Mouse (Mus musculus) kidney, postnatal 25 days (tissue): ENCODE results near the gene Tcirg1.

Experiments
- DNase-seq, 2 experiments: peaks; one replicate each; pipeline ENCODE4 v3.0.0; 2021; ENCODE audit warnings: mixed read lengths in 2 of 2

Tcirg1 gene

DNA sequence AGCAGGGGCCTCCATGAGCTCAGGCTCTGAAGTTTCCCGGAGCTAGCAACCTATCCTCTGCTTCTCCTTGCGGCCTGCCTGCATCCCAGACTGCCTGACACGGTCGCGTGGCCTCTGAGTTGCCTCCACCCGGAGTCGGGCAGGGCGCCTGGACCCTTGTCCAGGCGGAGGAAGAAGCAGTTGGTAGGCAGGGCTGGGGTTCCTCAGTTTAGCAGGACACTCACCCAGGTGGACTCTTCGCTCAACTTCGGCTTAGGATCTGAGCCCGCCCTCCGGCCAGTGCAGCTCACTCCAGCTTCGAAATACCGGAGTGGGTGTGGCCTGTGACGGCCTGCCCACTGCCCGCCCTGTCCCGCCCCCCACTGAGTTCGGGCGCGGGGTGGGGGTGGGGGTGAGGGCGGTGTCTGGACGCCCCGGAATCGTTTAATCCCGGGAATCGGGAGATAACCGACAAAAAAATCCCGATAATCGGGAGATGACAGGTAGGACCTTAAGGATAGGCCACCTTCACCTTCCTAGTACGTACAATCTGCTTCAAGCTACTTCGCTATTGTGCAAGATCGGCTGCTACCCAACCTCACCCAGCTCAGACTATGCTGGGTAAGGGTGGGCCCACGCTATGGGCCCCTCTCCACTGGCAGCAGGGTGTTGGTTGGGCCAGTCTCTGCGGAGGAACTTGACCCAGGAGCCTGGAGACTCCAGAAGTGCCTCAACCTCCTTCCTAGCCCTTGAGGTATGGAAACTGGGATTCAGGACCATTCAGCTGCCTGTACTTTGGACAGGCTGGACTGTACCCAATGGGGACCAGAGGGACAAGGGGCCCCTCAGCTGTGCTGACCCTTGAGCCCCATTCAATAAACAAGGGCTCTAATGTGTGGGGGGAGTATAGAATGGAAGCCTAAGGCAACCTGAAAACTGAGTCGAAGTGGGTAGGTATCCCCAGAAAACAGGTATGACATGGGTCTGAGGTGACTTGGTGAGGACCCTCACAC is at the start of gene Tcirg1:
TSS of gene Tcirg1 (minus strand) at position 339 of the 992 bp plus-strand sequence.
- DNase-seq, result peak; percentile 91 to 94

DNA sequence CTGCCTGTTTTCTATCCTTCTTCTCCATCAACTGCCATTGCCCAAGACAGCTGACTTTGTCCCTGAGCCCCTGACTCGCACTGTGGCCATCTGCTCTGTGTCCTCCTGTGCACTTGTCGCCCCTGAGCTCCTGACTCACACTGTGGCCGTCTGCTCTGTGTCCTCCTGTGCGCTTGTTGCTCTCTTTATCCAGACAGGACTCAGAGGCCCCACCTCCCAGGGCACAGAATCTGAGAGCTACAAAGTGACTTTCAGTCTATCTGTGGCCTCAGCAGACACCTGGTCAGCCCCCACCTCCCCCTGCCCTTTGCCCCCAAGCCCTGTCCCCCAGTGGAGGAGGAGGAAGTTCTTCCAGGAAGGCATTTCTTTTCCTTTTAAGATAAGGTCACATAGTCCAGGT is 48.9 kb upstream of the Tcirg1 start:
- peak in 1 of 2 experiments; percentile 63 for DNase-seq

DNA sequence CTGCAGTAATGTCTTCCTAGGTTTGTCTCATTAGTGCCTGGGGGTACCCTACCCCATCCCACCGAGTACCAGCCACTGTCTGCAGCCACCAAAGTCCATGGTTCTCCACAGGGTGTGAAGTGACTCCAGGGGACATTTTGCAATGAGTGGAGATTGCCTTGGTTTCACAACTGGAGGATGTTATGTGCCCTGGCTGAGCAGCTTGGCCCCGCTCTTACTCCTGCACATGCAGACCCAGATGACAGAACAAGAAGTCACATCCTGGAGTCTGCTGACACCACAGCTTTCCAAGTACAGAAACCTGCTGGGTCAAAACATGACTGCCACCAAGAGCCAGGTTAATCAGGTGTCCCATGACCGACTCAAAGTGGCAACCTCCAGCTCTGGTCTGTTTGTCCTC is 48.1 kb upstream of the Tcirg1 start:
- peak in 1 of 2 experiments; percentile 55 for DNase-seq

DNA sequence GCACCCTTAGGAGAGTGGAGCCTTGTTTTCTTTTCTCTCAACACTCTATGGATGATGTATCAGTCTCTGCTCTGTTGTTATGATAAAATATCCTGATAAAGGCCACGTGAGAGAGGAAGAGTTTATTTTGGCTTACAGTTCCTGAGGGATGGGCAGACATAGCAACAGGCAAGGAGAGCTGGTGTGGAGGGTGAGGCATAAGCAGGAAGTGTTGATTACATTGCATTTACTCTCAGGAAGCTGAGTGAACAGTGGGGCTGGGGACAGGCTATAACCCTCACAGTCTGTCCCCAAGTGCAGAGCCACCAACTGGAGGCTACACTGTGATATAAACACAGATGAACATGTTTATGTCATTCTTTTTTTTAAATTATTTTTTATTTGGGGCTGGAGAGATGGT is 45.2 kb upstream of the Tcirg1 start:
- DNase-seq, result no peak

DNA sequence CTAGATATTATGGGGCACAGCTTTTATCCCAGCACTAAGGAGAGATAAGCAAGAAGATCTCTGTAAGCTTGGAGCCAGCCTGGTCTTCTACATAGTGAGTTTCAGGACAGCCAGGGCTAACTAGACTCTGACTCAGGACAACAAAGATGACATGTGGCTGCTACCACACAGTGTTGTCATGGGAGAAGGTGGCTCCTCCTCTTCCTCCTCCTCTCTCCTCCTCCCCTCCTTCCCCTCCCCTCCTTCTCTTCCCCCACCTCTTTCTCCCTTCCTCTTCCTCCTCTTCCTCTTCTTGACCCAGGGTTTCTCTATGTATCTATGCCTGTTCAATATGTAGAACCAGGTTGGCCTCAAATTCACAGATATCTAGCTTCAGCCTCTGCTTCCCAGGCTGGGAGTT is 44.5 kb upstream of the Tcirg1 start:
- no peak for DNase-seq

DNA sequence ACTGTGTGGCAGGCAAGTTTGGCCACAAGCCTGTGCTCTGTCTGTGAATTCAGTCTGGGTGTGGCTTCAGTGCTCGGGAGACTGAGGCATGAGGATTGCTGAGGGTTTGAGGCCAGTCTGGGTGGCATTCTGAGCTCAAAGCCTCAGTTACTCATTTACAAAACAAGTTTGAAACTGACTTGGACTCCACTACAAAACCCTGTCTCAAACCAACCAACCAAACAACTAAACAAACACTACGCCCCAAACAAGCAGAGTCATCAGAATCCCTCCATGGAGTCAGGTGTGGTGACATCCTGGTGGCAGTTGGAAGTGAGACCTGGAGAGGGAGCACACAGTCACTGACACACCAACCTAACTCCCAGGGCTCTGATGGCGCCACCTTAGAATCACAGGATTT is 43.4 kb upstream of the Tcirg1 start:
- peak; percentile 48 to 62 for DNase-seq

DNA sequence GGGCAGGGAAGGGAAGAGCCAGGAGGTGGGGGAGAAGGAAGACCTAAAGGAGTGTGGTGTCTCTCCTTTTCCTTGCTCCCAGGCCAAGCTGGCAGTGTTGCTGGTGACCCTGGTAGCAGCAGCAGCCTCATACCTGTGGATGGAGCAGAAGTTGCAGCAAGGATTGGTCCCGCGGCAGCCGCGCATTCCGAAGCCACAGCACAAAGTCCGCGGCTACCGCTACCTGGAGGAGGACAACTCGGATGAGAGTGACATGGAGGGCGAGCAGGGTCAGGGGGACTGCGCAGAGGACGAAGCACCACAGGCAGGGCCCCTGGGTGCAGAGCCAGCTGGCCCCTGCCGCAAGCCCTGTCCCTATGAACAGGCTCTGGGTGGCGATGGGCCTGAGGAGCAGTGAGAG is 41.6 kb upstream of the Tcirg1 start:
- DNase-seq, result peak; percentile 40 to 72

DNA sequence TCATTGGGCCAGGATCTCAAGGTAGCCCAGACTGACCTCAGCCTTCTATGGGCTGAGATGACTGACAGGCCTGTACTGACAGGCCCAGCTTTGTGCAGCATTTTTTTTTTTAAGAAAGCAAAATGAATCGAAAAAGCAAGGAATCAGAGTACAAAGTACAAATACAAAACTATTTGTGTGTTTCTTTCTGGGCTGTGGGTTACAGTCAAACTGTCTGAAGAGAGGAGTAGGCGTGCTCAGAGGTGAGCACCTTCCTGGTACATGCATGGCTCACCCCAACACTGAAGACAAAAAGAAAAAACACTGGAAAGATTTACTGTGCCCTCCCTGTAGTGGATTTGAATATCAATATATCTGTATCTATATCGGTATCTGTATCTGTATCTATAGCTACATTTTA is 40.9 kb upstream of the Tcirg1 start:
- DNase-seq, result no peak

DNA sequence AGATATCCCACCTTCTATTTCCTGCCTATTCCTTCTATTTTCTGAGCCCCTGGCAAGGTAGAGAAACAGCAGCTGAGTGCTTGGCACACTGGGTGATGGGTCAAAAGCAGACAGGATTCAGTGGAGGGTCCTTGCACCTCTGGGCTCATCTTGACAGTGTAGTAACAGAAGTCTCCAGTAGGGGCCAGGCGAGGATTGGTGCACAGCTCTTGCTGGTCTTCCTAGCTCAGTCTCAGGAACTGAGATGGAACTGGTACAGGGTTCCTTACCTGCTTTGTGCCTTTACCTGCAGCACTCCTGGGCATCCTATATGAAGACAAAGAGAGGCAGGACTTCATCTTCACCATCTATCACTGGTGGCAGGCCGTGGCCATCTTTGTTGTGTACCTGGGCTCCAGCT is 39.8 kb upstream of the Tcirg1 start:
- peak; percentile 79 to 88 for DNase-seq

DNA sequence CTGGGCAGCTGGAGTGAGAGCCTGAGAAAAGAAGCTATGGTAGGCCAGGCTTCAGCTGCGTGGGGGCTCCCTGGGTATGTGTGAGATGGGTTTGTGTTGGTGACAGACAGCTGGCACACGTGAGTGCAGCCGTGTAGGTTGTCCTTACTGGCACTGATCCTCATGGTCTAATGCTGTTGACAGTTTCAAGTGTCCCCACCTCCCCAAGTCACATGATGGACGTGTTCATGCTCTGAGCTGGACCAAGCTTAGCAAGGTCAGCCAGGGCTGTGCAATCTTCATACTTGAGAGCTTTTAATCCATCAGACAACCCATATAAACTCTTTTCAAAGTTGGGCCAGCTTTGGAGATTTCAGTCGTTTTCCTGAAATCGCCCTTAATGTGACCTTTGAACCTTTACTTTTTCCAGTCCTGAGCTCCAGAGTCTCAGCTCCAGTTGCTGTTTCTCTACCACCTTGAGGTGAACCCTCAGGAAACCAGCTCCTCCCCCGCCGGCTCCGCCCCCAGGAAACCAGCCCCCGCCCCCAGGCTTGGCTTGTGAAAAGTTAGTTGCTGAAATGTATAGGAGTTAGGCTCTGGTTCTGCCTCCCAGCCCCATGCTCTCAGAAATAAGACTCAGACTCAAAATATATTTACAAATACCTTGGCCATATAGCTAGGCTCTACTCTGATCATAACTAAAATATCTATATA is 39.1 kb upstream of the Tcirg1 start:
- peak; percentile 74 to 87 for DNase-seq

DNA sequence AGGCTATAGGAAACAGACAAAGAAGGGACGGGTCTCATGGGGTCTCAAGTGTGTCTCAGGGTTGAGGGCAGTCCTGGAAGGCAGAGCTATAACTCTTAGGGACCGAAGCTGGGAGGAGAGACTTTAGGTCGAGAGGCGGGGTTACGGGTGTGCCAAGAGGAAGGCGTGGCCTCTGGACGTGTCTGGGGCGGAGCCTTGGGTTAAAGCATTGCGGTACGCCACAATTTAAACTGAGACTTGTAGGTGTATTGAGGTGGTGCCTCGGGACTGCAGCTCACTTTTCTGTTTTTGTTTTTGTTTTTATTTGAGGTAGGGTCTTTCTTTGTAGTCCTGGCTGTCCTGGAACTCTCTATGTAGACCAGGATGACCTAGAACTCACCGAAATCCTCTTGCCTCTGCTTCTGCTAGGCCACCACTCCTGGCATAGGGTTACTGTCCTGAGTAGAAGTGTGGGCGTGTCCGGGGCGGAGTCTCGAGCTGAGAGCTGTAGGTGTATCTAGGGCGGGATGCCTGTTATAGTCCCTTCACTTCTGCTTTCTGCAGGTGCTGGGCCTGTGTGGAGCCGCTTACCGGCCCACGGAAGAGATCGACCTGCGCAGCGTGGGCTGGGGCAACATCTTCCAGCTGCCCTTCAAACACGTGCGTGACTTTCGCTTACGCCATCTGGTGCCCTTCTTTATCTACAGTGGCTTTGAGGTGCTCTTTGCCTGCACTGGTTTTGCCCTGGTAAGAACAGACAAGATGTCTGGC is 36.2 kb upstream of the Tcirg1 start:
- peak; percentile 68 to 71 for DNase-seq

DNA sequence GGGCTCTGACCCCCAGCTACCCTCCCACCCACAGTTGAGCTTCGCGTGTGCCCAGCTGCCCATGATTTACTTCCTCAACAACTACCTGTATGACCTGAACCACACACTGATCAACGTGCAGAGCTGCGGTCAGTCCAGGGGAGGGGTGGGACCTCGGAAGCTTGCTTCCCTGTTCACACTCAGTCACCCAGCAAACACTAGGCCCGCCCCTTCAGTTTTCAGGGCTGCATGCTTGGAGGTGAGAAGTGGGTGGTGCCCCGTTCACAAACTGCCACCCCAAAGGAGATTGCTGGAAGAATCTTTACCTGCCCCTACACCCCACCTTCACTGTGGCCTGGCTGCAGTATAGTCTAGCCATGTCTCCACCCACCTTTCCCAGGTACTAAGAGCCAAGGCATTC is 35.4 kb upstream of the Tcirg1 start:
- DNase-seq, result peak in 1 of 2 experiments; percentile 36

DNA sequence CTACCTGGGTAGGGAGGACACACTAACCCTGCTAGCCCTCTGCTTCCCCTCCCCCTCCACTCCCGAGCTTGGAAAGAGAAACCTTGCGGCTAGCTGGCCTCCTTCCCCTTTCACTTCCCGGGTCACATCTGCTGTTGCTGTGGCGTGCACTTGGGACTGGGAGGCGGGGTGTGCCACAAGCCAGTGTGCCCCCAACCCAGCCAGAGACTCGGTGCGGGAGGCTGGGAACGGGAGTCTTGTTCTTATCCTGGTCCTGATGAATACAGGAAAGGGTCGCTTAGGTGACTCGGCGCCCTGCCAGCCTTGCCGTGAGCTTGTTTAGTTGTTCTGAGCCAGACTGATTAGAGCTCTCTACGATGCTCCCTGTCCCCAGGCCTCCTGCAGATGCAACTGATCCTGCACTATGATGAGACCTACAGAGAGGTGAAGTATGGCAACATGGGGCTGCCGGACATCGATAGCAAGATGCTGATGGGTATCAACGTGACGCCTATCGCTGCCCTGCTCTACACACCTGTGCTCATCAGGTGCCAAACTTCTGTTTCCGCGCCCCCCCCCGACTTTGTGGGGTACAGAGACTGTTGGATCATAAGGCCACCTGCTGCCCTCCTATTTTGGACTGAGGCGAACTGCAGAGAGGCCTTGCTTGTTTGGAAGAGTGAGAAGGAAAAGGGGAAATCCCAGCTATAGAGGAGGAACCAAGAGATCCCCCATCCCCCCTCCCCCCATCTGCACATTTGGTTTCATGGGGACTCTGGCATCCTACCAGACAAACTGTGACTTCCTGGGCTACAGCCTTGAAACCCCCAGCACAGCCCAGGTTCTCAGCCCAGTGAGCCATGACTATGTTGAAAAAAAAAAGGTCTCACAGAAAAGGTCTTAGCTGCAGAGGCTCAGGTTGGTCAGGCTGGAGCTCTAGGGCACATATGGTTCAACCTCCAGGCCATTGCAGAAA is 29.2 kb upstream of the Tcirg1 start:
- peak; percentile 79 to 83 for DNase-seq

DNA sequence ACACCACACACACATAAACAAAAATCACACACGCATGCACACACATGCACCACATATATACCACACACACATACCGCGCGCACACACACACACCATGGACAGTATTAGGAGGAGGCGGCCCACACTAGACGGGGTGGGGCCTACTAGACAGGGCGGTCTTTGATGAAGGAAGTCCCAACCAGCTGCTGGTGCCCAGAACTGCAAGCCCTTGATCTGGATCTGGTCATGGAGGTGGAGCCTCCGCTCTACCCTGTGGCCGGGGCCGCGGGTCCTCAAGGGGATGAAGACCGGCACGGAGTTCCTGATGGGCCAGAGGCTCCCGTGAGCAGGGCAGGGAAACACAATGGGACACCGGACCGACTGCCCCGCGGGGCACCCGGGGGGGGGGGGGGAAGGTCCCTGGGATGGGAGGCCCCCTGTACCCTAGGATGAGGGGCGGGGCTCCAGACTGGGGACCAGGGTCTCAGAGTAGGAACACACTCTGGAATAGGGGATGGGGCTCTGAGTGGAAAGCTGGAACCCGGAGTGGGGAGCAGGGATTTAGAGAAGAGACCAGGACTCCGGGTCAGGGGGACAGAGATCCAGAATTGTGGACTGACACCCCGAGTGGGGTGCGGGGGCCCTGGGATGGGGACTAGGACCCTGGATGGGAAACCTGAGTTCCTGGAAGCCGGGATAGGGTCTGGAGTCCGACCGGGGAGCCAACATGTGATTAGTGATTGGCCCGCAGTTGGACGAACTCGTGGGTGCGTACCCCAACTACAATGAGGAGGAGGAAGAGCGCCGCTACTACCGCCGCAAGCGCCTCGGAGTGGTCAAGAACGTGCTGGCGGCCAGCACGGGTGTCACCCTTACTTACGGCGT is 28.3 kb upstream of the Tcirg1 start, which contains the start of gene Unc93b1:
TSS of gene Unc93b1 (plus strand) at position 155 of the 864 bp plus-strand sequence.
- DNase-seq, result peak; percentile 71 to 88

DNA sequence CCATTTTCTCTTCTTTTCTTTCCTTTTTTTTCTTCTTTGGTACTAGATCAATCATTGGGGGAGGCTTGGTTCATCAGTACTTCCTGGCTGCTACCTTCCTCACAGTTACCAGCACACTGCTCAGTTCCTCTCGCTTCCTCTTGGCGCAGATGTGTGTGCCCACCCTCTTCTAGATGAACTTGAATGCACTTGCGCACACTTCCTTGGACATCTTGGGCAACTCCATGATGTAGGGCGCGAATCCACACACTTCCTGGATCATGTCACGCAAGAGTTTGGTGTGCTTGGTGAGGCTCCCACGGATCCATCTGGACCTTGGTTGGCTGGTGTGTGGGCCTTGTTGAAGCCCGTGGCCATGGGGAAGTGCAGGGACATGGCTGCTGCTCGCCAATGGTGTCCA is 24.8 kb upstream of the Tcirg1 start:
- DNase-seq, result peak in 1 of 2 experiments; percentile 39

DNA sequence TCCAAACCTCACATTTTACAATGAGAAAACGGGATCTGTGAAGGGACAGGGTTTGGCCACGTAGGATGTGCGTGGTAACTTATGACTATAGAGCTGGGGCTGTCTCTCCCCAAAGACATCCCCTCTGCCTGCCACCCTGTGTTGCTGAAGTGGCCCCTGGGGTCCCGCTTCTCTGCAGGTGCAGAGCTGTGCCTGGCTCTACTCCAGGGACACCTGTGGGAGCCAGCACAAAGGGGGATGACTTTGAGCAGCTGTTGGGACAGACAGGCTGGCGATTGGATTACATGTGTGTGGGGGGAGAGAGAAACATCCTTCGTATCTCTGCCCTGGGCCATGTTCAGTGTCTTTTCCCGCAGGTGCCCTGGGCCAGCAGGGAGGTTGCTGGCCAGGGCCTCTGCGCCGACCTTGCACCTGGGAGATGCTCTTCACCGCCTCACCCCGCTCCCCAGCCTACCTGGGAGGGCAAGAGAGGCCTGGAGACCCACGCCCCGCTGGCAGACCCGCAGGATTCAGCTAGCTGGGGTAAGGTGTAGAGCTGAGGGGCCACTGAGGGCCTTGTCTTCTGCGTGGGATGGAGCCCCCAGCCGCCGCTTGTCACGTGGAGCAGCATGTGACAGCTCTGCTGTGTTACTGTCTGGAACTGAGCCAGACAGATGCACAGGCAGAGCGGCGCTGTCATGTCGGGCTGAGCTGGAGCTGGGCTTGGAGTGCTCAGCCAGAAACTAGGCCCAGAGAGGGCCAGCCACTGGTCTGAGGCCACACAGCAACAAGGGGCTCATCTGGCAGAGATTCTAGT is 23.5 kb upstream of the Tcirg1 start:
- DNase-seq, result peak in 1 of 2 experiments; percentile 49

DNA sequence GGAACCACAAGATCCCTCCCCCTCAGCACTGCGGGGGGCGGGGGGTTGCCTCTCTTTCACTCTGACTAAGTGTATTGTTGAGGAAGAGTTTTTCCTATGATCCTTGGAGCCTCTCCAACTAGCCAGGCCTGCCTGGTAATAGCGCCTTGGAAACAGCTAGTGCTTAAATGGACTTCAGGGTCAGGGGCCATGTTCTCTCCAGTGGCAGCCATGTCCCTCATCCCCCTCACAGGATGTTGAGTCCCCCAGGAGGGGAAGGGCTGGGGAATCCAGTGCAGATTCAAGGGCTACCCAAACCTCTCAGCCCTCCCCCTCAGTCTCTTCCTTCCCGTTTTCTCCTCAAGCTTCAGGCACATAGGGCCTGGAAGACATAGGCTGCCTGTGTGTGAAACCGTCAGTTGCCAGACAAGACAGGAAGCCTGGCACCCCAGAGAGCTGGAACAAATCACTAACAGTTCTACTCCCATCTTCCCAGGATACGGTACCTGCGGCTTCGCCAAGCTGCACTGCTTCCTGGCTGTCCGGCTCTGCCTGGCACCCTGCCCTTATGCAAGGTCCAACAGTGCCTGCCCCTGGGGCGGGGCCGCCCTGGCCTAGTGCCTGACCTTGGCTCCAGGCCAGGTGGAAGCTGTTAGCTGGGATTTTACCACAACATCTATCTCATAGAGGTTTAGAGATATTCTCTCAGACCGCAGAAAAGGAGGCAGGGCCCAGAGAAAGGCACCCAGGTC is 22.4 kb upstream of the Tcirg1 start, which contains the start of gene Aldh3b1:
TSS of gene Aldh3b1 (minus strand) at position 598 of the 731 bp plus-strand sequence.
- DNase-seq, result peak; percentile 97 to 98

DNA sequence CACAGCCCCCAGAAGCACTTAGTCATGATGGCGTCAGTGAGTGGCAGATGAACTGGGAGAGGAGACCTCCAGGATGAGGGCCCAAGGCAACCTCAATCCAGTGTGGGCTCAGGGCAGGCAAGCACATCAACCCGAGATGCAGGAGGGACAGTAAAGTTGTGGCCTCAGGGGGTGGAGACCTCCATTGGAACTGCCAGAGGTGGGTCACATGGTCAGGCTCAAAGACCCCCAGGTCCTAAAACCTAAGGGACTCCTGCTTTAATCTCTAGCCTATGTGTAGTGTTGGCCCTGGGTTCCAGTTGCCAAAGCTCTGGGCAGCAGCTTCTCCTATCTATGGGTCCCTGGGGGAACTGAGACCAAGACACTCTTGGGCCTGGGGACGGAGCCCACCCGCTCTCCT is 21.8 kb upstream of the Tcirg1 start:
- DNase-seq, result peak in 1 of 2 experiments; percentile 28

DNA sequence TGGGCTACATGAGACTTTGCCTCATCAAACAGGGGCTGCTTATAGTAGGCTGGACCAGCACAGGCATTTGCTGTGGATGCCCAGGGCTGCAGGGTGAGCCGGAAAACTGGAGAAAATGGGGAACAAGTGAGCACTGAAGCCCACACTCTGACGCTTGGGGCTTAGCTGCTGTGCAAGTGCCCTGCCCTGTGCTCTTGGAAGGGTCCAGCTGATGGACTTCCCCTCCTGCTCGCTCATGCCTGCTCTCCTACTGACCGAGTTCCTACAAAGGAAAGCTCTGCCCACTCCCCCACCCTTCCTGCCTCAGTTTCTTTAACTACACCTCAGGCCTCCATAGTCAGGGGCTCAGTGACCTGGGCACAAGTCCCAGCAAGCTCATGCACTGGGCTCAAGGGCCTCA is 21.1 kb upstream of the Tcirg1 start:
- peak in 1 of 2 experiments; percentile 25 for DNase-seq
